Mouse (Mus musculus) cortical plate, adult 2 months (tissue): Measurements from ENCODE around the gene Top1. TPM values are rescaled to one million over a fixed set of nuclear protein-coding genes. Genes with fewer than 3 reads are reported as not detected.
A peak's percentile ranks its signal among the peaks of the same experiment; 100 is the strongest.

Experiments used
- H3K27ac ChIP-seq: fragments of 200-500 bp; 2 replicates; pipeline ENCODE4 v1.5.1; 2012; ENCODE audit warnings: low read length, control low read depth, inconsistent platforms; ENCODE audit not compliant: insufficient read depth
- H3K4me1 ChIP-seq: fragments of 200-500 bp; 2 replicates; pipeline ENCODE4 v1.6.1; 2011; ENCODE audit warnings: low read length; ENCODE audit not compliant: control insufficient read depth, insufficient read depth
- H3K4me3 ChIP-seq: fragments of 200-500 bp; 2 replicates; pipeline ENCODE4 v1.5.1; 2011; ENCODE audit warnings: mild to moderate bottlenecking, low read length, control low read depth; ENCODE audit not compliant: insufficient read depth
- CTCF ChIP-seq: fragments of 200-500 bp; IDR thresholded peaks from 2 replicates; pipeline ENCODE4 v1.5.1; 2011; ENCODE audit warnings: mild to moderate bottlenecking, control low read depth, low read length; ENCODE audit not compliant: insufficient read depth; ENCODE audit errors: extremely low read depth
- POLR2A ChIP-seq: fragments of 200-500 bp; IDR thresholded peaks from 2 replicates; pipeline ENCODE4 v1.6.1; 2011; ENCODE audit warnings: mild to moderate bottlenecking, low read length, control low read depth; ENCODE audit not compliant: insufficient read depth; ENCODE audit errors: extremely low read depth
- polyA plus RNA-seq: library from polyadenylated mRNA; depleted of rRNA; stranded (reverse); fragments of >200 nt; gene quantifications from 2 replicates; pipeline ENCODE4 v1.2.3, GENCODE M21; 2012; rRNA removed

Top1 gene
- polyA plus RNA-seq, 1 experiment: 27.8 TPM

DNA sequence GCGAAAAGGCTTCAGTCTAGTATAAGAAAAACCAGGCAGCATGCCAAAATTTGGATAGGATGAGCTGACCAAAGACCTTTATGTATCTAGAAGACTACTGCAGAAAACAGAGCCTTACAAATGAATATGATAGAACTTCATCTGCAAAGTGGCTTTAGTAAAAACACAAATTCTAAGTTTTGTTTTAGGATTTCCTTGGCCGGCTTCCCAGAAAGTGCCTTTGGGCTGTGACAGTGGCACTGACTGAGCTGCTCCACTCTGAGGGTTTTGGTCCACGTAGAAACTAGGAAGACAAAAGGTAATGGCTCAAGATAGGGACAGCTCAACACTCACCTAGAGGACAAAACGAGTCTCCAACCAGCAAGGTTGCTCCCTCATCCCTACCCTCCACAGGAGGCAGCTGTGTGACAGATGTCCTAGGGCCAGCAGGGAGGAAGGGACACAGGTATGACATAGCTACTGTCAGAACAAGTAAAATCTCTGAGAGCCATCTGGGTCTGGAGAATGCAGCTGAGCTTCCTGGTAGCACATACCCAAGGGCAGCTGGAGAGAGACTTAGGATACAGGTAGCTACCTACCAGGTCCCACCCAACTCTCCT lies 122.5 kb downstream of the Top1 start:
- Histone ChIP-seq H3K27ac (peak overlapping the region; percentile 33; the same call in 1 of the 2 replicates), H3K4me3 (no peak overlapping the region), H3K4me1 (peaks cover 10% of the 10 kb centered on the region)
- TF ChIP-seq POLR2A (no peak), CTCF (no peak)

GRCm38 (mm10) chr2:160768997-160769396 lies 123.3 kb downstream of the Top1 start:
- Histone ChIP-seq H3K4me3 (no peak overlapping the region), H3K27ac (no peak overlapping the region), H3K4me1 (peaks cover 10% of the 10 kb centered on the region)
- TF ChIP-seq POLR2A (no peak), CTCF (no peak)

- TF ChIP-seq CTCF (no peak), POLR2A (no peak)
- no peak overlapping the region for H3K27ac ChIP-seq
- H3K4me1 ChIP-seq: peaks cover 10% of the 10 kb centered on the region
- H3K4me3 ChIP-seq: no peak overlapping the region
Observed at GRCm38 (mm10) chr2:160770409-160770808, 124.7 kb downstream of the Top1 start.

DNA sequence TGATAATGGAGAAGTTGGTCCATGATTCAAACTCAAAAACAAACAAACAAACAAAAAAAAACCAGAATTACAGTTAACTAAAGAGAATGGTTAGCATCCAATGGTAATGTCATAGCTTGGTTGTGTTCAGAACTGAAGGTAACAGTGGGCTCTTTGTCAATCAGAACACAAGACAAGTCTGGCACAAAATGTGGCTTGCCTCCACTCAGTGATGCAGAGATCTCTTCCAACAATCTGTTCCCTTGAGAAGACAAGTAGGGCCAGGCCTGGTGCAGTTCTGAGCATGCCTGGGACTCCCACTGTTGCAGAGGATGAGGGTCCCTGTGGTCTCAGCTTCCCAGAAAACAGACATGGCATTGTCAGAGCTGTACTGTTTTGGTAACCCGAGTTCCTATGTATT lies 125.2 kb downstream of the Top1 start:
- Histone ChIP-seq H3K4me1 (peaks cover 10% of the 10 kb centered on the region), H3K27ac (no peak overlapping the region), H3K4me3 (no peak overlapping the region)
- TF ChIP-seq POLR2A: no peak
- no peak for TF ChIP-seq CTCF

DNA sequence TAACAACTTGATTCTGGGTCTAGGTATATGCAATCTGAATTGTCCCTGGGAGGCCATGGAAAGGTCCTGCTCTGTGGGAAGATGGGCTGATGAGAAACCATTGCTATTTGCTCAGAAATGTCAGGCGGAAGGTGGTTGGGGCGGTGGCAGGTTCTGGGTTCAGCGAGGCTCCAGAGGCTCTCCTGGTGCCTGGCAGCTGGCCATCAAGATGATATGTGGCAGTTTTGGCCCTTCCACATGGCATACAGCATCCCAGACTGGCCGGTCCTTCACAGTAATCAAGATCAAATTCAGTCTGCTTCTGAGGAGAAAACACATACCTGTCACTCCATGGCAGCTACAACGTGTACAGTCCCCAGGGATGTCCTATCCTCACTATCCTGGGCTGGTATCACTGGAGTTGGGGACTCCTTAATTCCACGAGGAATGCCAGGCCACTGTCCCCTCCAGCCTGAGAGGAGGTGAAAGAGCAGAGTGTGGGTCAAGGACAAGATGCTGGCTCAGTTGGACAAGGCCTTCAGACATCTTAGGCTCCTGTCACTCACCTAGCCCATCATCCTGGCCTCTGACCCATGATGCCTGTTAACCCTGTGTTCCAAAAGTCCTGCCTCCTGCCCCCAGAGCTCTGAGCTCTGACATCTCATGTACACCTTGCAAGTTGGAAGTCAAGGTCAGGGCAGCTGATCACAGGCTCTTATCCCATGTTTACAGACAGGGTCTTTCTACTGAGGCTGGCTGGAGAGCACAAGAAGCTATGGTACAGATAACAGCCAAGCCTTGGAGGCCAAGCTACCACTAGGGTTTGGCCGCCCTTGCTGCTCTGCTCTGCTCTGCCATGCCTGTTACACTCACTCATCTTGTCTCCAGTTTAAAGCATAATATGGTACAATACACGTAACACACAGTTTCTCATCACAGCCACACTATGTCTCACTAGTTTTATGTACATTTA lies 125.9 kb downstream of the Top1 start:
- H3K27ac ChIP-seq: no peak overlapping the region
- no peak overlapping the region for H3K4me3 ChIP-seq
- TF ChIP-seq POLR2A (no peak), CTCF (no peak)
- H3K4me1 ChIP-seq: peaks cover 8% of the 10 kb centered on the region

Other genes starting within 250 kb of the Top1 start
- 78.5 and 94.8 TPM in 2 replicates for gene Plcg1, start 85.4 kb downstream of the Top1 start, polyA plus RNA-seq
- gene Zhx3, start 227.1 kb downstream of the Top1 start, polyA plus RNA-seq: 19.8 and 22.3 TPM in 2 replicates
- gene Lpin3, start 234.8 kb downstream of the Top1 start, polyA plus RNA-seq: 1.1 and 1.3 TPM in 2 replicates